Mouse (Mus musculus) myocyte (in vitro differentiated cells): ENCODE measurements around the gene Gpam. TPM values are rescaled to one million over a fixed set of nuclear protein-coding genes. Genes with fewer than 3 reads are reported as not detected.

Experiments
- H3K27me3 ChIP-seq: one replicate; pipeline ENCODE4 v1.6.1; 2011; ENCODE audit not compliant: control insufficient read depth, insufficient read depth, insufficient read length
- H3K36me3 ChIP-seq: one replicate; pipeline ENCODE4 v1.6.1; 2011; ENCODE audit not compliant: control insufficient read depth, insufficient read depth
- H3K4me2 ChIP-seq: one replicate; pipeline ENCODE4 v1.6.1; 2011; ENCODE audit warnings: low read depth, control low read depth
- H3K4me3 ChIP-seq: one replicate; pipeline ENCODE4 v1.5.1; 2011; ENCODE audit warnings: mild to moderate bottlenecking, control low read depth, moderate library complexity
- H3K79me2 ChIP-seq: one replicate; pipeline ENCODE4 v1.6.1; 2011; ENCODE audit not compliant: control insufficient read depth, insufficient read depth
- H3ac ChIP-seq: one replicate; pipeline ENCODE4 v1.6.1; 2011; ENCODE audit not compliant: control insufficient read depth, insufficient read length
- CEBPB ChIP-seq: IDR thresholded peaks from 2 replicates; pipeline ENCODE4 v1.6.1; 2011; ENCODE audit warnings: mild to moderate bottlenecking, moderate library complexity; ENCODE audit not compliant: poor library complexity, insufficient read depth, severe bottlenecking
- E2F4 ChIP-seq: IDR thresholded peaks from one replicate; pipeline ENCODE4 v1.6.1; 2011; ENCODE audit warnings: mild to moderate bottlenecking, control low read depth, moderate library complexity; ENCODE audit not compliant: insufficient read depth
- MAX ChIP-seq: IDR thresholded peaks from one replicate; pipeline ENCODE4 v1.6.1; 2011; ENCODE audit warnings: low read depth, mild to moderate bottlenecking, control low read depth
- MYOD1 ChIP-seq, 3 experiments: IDR thresholded peaks; one replicate each; pipeline ENCODE4 v1.6.1; 2011; ENCODE audit warnings: control low read depth in 2 of 3, low read depth in 2 of 3, mild to moderate bottlenecking in 2 of 3, moderate library complexity in 1 of 3; ENCODE audit not compliant: insufficient read length in 2 of 3, control insufficient read depth in 1 of 3
- MYOG ChIP-seq, 3 experiments: IDR thresholded peaks; one replicate each; pipeline ENCODE4 v1.6.1; 2011; ENCODE audit warnings: control low read depth in 2 of 3, low read depth in 2 of 3, mild to moderate bottlenecking in 2 of 3; ENCODE audit not compliant: insufficient read length in 2 of 3, control insufficient read depth in 1 of 3, insufficient read depth in 1 of 3
- POLR2A ChIP-seq: IDR thresholded peaks from one replicate; pipeline ENCODE4 v1.6.1; 2011; ENCODE audit warnings: low read depth, mild to moderate bottlenecking, control low read depth, moderate library complexity; ENCODE audit not compliant: insufficient read length
- POLR2AphosphoS2 ChIP-seq: IDR thresholded peaks from one replicate; pipeline ENCODE4 v1.6.1; 2011; ENCODE audit warnings: low read depth, control low read depth; ENCODE audit not compliant: insufficient read length
- REST ChIP-seq: IDR thresholded peaks from one replicate; pipeline ENCODE4 v1.6.1; 2011; ENCODE audit warnings: mild to moderate bottlenecking, control low read depth, moderate library complexity; ENCODE audit not compliant: insufficient read depth, insufficient read length
- SRF ChIP-seq: IDR thresholded peaks from one replicate; pipeline ENCODE4 v1.6.1; 2011; ENCODE audit warnings: low read depth; ENCODE audit not compliant: control insufficient read depth, insufficient read length
- TCF12 ChIP-seq: IDR thresholded peaks from one replicate; pipeline ENCODE4 v1.6.1; 2011; ENCODE audit warnings: mild to moderate bottlenecking, control low read depth; ENCODE audit not compliant: poor library complexity, insufficient read depth, severe bottlenecking
- TCF3 ChIP-seq: IDR thresholded peaks from one replicate; pipeline ENCODE4 v1.6.1; 2011; ENCODE audit warnings: low read depth, control low read depth; ENCODE audit not compliant: insufficient read length
- USF1 ChIP-seq: IDR thresholded peaks from one replicate; pipeline ENCODE4 v1.6.1; 2011; ENCODE audit warnings: low read depth, mild to moderate bottlenecking, control low read depth, moderate library complexity
- polyA plus RNA-seq: library from polyadenylated mRNA; unstranded; fragments of >200 nt; fragmentation: generic; extraction: Trizol; gene quantifications from one replicate; pipeline ENCODE4 v1.2.1, GENCODE M21; 2012; ENCODE audit warnings: missing spikeins

Gpam gene
- polyA plus RNA-seq, 1 experiment, result 18.1 TPM

GRCm38 (mm10) chr19:55091602-55092413 lies 35.2 kb downstream of the Gpam start:
- TF ChIP-seq CEBPB, result no peak
- peaks cover 54% of the 10 kb centered on the region for H3K36me3 ChIP-seq
- H3K79me2 ChIP-seq, result no peaks in the 10 kb centered on the region
- H3K4me3 ChIP-seq, result no peak overlapping the region
- no peak overlapping the region for H3ac ChIP-seq
- no peak overlapping the region for H3K4me2 ChIP-seq
- no peaks in the 10 kb centered on the region for H3K27me3 ChIP-seq

GRCm38 (mm10) chr19:55090885-55091284 lies 36.2 kb downstream of the Gpam start:
- no peak overlapping the region for H3K4me3 ChIP-seq
- no peak overlapping the region for H3ac ChIP-seq
- H3K27me3 ChIP-seq, result no peaks in the 10 kb centered on the region
- H3K4me2 ChIP-seq, result no peak overlapping the region
- no peak for TF ChIP-seq REST
- TF ChIP-seq E2F4, result no peak
- H3K36me3 ChIP-seq, result peaks cover 52% of the 10 kb centered on the region
- no peaks in the 10 kb centered on the region for H3K79me2 ChIP-seq

DNA sequence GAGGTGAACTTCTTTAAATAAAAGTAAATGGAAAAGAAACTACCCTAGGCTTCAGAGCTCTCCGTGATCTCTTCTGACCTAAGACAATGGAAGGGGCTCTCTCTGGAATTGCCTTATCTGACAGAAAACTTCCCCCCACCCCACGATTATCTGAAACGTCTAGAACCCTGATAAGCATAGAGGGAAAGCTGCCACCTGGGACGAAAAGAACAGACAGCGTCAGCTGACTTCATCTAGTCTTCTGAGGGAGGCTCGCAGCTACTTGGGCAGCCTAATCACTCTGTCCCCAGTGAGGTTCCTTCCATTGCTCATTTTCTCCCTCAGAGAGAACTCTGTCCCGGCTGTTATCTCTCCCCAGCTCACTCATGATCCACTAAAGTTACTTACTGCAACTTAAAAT lies 36.9 kb downstream of the Gpam start:
- Histone ChIP-seq H3K36me3 (peaks cover 46% of the 10 kb centered on the region), H3K4me3 (no peak overlapping the region), H3K4me2 (no peak overlapping the region), H3ac (no peak overlapping the region), H3K79me2 (no peaks in the 10 kb centered on the region), H3K27me3 (no peaks in the 10 kb centered on the region)
- no peak for TF ChIP-seq TCF3
- no peak for TF ChIP-seq POLR2A
- no peak for TF ChIP-seq MAX
- no peak for TF ChIP-seq MYOD1 (IDR thresholded peaks at IDR 0.05; ENCODE audit: control insufficient read depth in 1 of 3, insufficient read length in 2 of 3, low read depth in 2 of 3)
- no peak for TF ChIP-seq SRF
- TF ChIP-seq POLR2AphosphoS2, result no peak
- no peak for TF ChIP-seq MYOG (IDR thresholded peaks at IDR 0.05; ENCODE audit: control insufficient read depth in 1 of 3, insufficient read depth in 1 of 3, insufficient read length in 2 of 3, low read depth in 2 of 3)
- TF ChIP-seq E2F4, result no peak
- no peak for TF ChIP-seq TCF12
- TF ChIP-seq USF1, result no peak
- no peak for TF ChIP-seq REST
- no peak for TF ChIP-seq CEBPB

GRCm38 (mm10) chr19:55087776-55088175 lies 39.3 kb downstream of the Gpam start:
- H3K4me3 ChIP-seq, result no peak overlapping the region
- H3K4me2 ChIP-seq, result no peak overlapping the region
- no peaks in the 10 kb centered on the region for H3K27me3 ChIP-seq
- H3K36me3 ChIP-seq, result peaks cover 47% of the 10 kb centered on the region
- no peaks in the 10 kb centered on the region for H3K79me2 ChIP-seq
- TF ChIP-seq TCF12 (no peak), MYOD1 (IDR thresholded peaks at IDR 0.05; ENCODE audit: control insufficient read depth in 1 of 3, insufficient read length in 2 of 3, low read depth in 2 of 3) (no peak), E2F4 (no peak), MYOG (IDR thresholded peaks at IDR 0.05; ENCODE audit: control insufficient read depth in 1 of 3, insufficient read depth in 1 of 3, insufficient read length in 2 of 3, low read depth in 2 of 3) (no peak), REST (no peak), POLR2AphosphoS2 (no peak), USF1 (no peak), CEBPB (no peak), SRF (no peak), POLR2A (no peak), TCF3 (no peak), MAX (no peak)
- no peak overlapping the region for H3ac ChIP-seq

DNA sequence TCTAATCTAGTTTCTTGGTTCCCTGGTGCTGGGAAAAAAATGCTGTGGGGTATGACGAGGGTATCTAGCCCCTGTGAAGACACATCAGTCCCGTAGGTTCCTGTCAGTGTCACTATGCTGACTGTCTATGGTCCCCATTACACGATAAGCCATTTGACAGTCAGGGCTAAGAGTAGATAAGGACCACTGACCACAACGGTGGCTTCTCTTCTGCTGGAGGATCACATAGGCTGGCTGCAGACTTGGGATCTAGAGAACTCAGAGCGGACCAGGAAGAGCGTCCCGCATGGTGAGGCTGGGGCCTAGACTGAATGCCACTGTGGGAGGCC lies 41.2 kb downstream of the Gpam start:
- H3ac ChIP-seq, result no peak overlapping the region
- H3K4me2 ChIP-seq, result no peak overlapping the region
- TF ChIP-seq TCF12 (no peak), POLR2AphosphoS2 (no peak), CEBPB (no peak), MYOG (IDR thresholded peaks at IDR 0.05; ENCODE audit: control insufficient read depth in 1 of 3, insufficient read depth in 1 of 3, insufficient read length in 2 of 3, low read depth in 2 of 3) (no peak), MAX (no peak), MYOD1 (IDR thresholded peaks at IDR 0.05; ENCODE audit: control insufficient read depth in 1 of 3, insufficient read length in 2 of 3, low read depth in 2 of 3) (no peak), SRF (no peak), E2F4 (no peak), POLR2A (no peak)
- no peaks in the 10 kb centered on the region for H3K27me3 ChIP-seq
- no peaks in the 10 kb centered on the region for H3K79me2 ChIP-seq
- H3K4me3 ChIP-seq, result no peak overlapping the region
- H3K36me3 ChIP-seq, result peaks cover 41% of the 10 kb centered on the region
